Mouse (Mus musculus) midbrain, embryonic 11.5 days (tissue): ENCODE data around the gene Sgms2. TPM values are rescaled to one million over a fixed set of nuclear protein-coding genes. Genes with fewer than 3 reads are reported as not detected.

Experiments
- ATAC-seq: fragments of 200-750 bp; cut with Nextera tagmentation; 2 replicates; pipeline ENCODE4 v1.8.0; 2017; ENCODE audit warnings: moderate TSS enrichment, moderate library complexity; ENCODE audit not compliant: low FRiP score
- DNase-seq: peaks from one replicate; pipeline ENCODE4 v3.0.0; 2015; ENCODE audit warnings: low spot score; ENCODE audit errors: missing footprints
- H3K27ac ChIP-seq: fragments of 300-500 bp; sonication (generic); 2 replicates; pipeline ENCODE4 v1.5.1; 2014; ENCODE audit warnings: low read depth, low read length
- H3K27me3 ChIP-seq: fragments of 300-500 bp; sonication (generic); 2 replicates; pipeline ENCODE4 v1.6.1; 2014; ENCODE audit warnings: mild to moderate bottlenecking, low read length, moderate library complexity, mixed read lengths; ENCODE audit not compliant: control insufficient read depth, insufficient read depth
- H3K36me3 ChIP-seq: fragments of 300-500 bp; sonication (generic); 2 replicates; pipeline ENCODE4 v1.6.1; 2014; ENCODE audit warnings: mild to moderate bottlenecking, low read length, moderate library complexity, mixed read lengths; ENCODE audit not compliant: control insufficient read depth, insufficient read depth
- H3K4me1 ChIP-seq: fragments of 300-500 bp; sonication (generic); 2 replicates; pipeline ENCODE4 v1.6.1; 2014; ENCODE audit warnings: low read length; ENCODE audit not compliant: control insufficient read depth, insufficient read depth
- H3K4me2 ChIP-seq: fragments of 300-500 bp; sonication (generic); 2 replicates; pipeline ENCODE4 v1.6.1; 2014; ENCODE audit warnings: mild to moderate bottlenecking, moderate library complexity
- H3K4me3 ChIP-seq: fragments of 300-500 bp; sonication (generic); 2 replicates; pipeline ENCODE4 v1.5.1; 2014; ENCODE audit warnings: low read depth, low read length
- H3K9ac ChIP-seq: fragments of 300-500 bp; sonication (generic); 2 replicates; pipeline ENCODE4 v1.6.1; 2014; ENCODE audit warnings: low read length
- H3K9me3 ChIP-seq: fragments of 300-500 bp; sonication (generic); 2 replicates; pipeline ENCODE4 v1.6.1; 2016; ENCODE audit warnings: low read length; ENCODE audit not compliant: control insufficient read depth
- WGBS: fragments of 180-500 bp; shearing (Covaris S2); extraction: QIAGEN DNeasy Blood & Tissue Kit; methylation state at CpG from one replicate; pipeline ENCODE4 v1.1.7; 2014; 5-methylcytosine and 5-hydroxymethylcytosine counted together
- polyA plus RNA-seq: library from polyadenylated mRNA; unstranded; fragments of >200 nt; fragmentation: Nextera tagmentation; extraction: Ambion mirVana; gene quantifications from 2 replicates; pipeline ENCODE4 v1.2.1, GENCODE M21; 2014

Gene Sgms2
- polyA plus RNA-seq, 1 experiment from 2014 or later, result 0.70 TPM

DNA sequence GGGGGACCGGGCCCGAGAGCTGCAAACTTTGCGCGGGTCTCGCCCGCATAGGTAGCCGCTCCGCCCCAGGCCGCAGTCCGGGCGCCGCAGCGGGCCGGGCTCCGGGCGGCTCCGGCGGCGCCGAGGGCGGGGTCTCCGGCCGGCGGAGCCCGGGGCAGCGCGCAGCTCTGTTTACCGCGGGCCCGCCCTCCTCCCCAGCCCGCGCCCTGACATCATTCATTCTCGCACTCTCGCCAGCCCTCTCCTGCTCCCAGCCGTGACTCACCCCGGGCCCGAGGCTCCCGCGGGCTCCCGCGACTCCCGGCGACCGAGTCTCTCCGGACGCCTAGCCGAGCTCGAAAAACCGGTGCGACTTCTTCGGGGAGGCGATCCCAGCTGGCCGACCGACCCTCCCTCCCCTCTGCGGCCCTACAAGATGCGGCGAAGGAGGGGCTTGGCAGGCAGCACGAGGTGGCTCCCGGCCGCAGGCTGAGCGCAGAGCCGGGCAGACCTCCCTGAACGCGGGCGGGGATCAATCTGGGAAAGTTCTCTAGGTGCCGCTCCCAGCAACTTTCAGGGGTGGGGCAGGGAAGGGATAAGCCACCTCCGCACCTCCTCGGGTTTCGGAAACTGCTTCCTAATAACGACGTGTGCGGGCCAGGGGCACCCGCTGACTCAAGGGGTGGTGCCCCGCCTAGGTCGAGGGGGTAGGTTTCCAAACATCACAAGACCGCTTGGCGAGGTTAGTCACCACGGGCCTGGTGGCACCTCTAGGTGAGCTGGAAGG, 885 bp downstream of the Sgms2 start:
- peak; percentile 93 for ATAC-seq
- Histone ChIP-seq H3K27me3 (peaks cover 30% of the 10 kb centered on the region), H3K4me2 (peak overlapping the region; percentile 95)

DNA sequence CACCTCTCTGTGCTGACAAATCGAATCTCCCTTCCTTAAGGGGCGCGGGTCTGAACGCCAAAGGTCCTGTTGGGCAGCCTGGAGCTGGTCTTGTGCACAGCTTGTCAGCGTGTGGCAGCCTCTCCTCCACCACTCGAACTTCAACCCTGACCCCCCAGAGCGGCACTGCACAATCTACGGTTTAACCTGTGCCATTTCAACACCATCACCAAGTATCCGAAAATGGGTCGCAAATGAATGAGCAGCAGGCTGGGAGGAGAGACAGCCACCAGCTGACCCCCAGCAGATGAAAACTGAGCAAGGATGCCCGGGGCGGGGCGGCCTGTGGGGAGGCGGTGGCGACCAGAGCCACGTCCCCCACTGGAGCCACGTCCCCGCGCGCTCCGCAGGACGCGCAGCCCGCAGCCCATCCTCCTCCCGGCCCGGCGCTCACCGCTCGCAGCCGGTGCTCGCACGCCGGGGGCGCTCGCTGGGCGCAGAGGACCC, 1.5 kb downstream of the Sgms2 start:
- H3K27me3 ChIP-seq, result peaks cover 30% of the 10 kb centered on the region
- H3K27ac ChIP-seq, result no peak overlapping the region
- peak; percentile 84 for ATAC-seq

More for the DNA sequence above, 885 bp downstream of the Sgms2 start:
- DNase-seq, result peak; percentile 95
- Histone ChIP-seq H3K4me3 (peak overlapping the region; percentile 76), H3K9ac (peak overlapping the region; percentile 69), H3K36me3 (no peaks in the 10 kb centered on the region), H3K9me3 (no peaks in the 10 kb centered on the region), H3K27ac (no peak overlapping the region), H3K4me1 (peaks cover 8% of the 10 kb centered on the region)
- WGBS, result under 1% methylated on average over 68 of the region's 78 CpGs

GRCm38 (mm10) chr3:131488969-131489368, 2.2 kb downstream of the Sgms2 start:
- H3K4me2 ChIP-seq, result no peak overlapping the region
- H3K36me3 ChIP-seq, result no peaks in the 10 kb centered on the region
- peaks cover 8% of the 10 kb centered on the region for H3K4me1 ChIP-seq
- H3K9ac ChIP-seq, result no peak overlapping the region
- ATAC-seq (no peak), DNase-seq (peak; percentile 81)
- H3K27ac ChIP-seq, result no peak overlapping the region
- no peak overlapping the region; the same call in 1 of the 2 replicates for H3K4me3 ChIP-seq
- WGBS, result 27% methylated on average over 5 of the region's 5 CpGs
- no peaks in the 10 kb centered on the region for H3K9me3 ChIP-seq
- peaks cover 30% of the 10 kb centered on the region for H3K27me3 ChIP-seq

More for the DNA sequence above, 1.5 kb downstream of the Sgms2 start:
- H3K36me3 ChIP-seq, result no peaks in the 10 kb centered on the region
- no peaks in the 10 kb centered on the region for H3K9me3 ChIP-seq
- H3K9ac ChIP-seq, result peak overlapping the region; percentile 69
- peak; percentile 95 for DNase-seq
- peak overlapping the region; percentile 76 for H3K4me3 ChIP-seq
- H3K4me1 ChIP-seq, result peaks cover 8% of the 10 kb centered on the region
- WGBS, result under 1% methylated on average over 28 of the region's 36 CpGs
- peak overlapping the region; percentile 95 for H3K4me2 ChIP-seq

- 71% methylated on average over 9 of the region's 9 CpGs for WGBS
- no peak overlapping the region for H3K9ac ChIP-seq
- H3K9me3 ChIP-seq, result no peaks in the 10 kb centered on the region
- H3K4me2 ChIP-seq, result no peak overlapping the region
- H3K36me3 ChIP-seq, result no peaks in the 10 kb centered on the region
- peaks cover 8% of the 10 kb centered on the region for H3K4me1 ChIP-seq
- H3K4me3 ChIP-seq, result no peak overlapping the region
- ATAC-seq, result no peak
- H3K27ac ChIP-seq, result no peak overlapping the region
- H3K27me3 ChIP-seq, result peaks cover 30% of the 10 kb centered on the region
- peak; percentile 82 for DNase-seq
Observed at GRCm38 (mm10) chr3:131488403-131488802, 2.8 kb downstream of the Sgms2 start.

DNA sequence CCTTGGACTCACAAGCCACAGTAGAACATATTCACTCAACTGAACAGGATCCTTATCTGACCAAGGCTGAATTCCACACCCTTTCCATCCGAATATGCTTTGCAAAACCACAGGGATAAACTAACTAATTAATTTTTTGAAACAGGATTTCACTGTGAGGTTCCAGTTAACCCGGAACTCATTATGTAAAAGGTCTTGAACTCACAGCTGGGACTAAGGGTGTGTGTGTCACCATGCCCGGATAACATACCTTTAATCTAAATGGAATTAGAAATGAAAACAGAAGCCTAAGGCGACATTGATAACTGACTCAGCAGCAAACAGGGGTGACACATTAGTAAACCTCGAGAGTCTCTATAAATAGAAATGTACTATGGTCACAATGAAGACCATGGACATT, 5.8 kb downstream of the Sgms2 start:
- no peaks in the 10 kb centered on the region for H3K9me3 ChIP-seq
- no peak overlapping the region for H3K9ac ChIP-seq
- H3K4me1 ChIP-seq, result peaks cover 4% of the 10 kb centered on the region; the same call in 1 of the 2 replicates
- no peak overlapping the region for H3K4me2 ChIP-seq
- WGBS, result 53% methylated on average over 5 of the region's 5 CpGs
- DNase-seq, result peak; percentile 84
- H3K27me3 ChIP-seq, result peaks cover 16% of the 10 kb centered on the region
- no peak overlapping the region for H3K27ac ChIP-seq
- H3K4me3 ChIP-seq, result no peak overlapping the region
- H3K36me3 ChIP-seq, result no peaks in the 10 kb centered on the region
- no peak for ATAC-seq

DNA sequence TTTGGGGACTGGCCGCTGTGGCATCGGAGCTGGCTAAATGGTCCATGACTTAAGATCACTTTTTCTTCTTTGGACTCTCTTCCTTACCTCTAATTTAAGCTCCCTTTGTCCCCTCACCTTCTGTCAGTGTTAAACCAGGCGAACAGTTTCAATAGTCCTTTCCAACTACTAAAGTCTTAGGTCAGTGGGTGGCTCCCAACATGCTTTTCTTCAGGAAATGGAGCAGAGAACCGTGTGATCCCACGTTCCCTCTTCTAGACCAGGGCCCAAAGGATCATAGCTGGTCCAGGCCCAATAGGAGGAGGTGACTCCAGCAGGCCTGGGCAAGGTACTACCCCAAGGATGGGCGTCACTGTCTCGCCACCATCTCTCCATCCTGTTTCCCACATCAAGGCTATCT, 7.6 kb downstream of the Sgms2 start:
- ATAC-seq (no peak), DNase-seq (peak; percentile 57)
- Histone ChIP-seq H3K36me3 (no peaks in the 10 kb centered on the region), H3K9me3 (no peaks in the 10 kb centered on the region), H3K27me3 (peaks cover 4% of the 10 kb centered on the region), H3K4me2 (no peak overlapping the region), H3K27ac (no peak overlapping the region), H3K9ac (no peak overlapping the region), H3K4me1 (no peaks in the 10 kb centered on the region), H3K4me3 (no peak overlapping the region)
- 68% methylated on average over 7 of the region's 7 CpGs for WGBS

GRCm38 (mm10) chr3:131481976-131482712, 9.1 kb downstream of the Sgms2 start:
- no peaks in the 10 kb centered on the region for H3K9me3 ChIP-seq
- no peaks in the 10 kb centered on the region for H3K27me3 ChIP-seq
- H3K9ac ChIP-seq, result no peak overlapping the region
- ATAC-seq (0 out of 2 replicates have a peak, but pooled peaks have one; percentile 19), DNase-seq (peak; percentile 78)
- no peak overlapping the region for H3K27ac ChIP-seq
- H3K36me3 ChIP-seq, result no peaks in the 10 kb centered on the region
- 66% methylated on average over 17 of the region's 17 CpGs for WGBS
- H3K4me3 ChIP-seq, result no peak overlapping the region
- no peak overlapping the region for H3K4me2 ChIP-seq
- H3K4me1 ChIP-seq, result no peaks in the 10 kb centered on the region

GRCm38 (mm10) chr3:131480659-131481058, 10.6 kb downstream of the Sgms2 start:
- no peak overlapping the region for H3K4me2 ChIP-seq
- ATAC-seq (no peak), DNase-seq (peak; percentile 47)
- H3K9ac ChIP-seq, result no peak overlapping the region
- H3K9me3 ChIP-seq, result no peaks in the 10 kb centered on the region
- no peaks in the 10 kb centered on the region for H3K36me3 ChIP-seq
- no peaks in the 10 kb centered on the region for H3K27me3 ChIP-seq
- 59% methylated on average over 3 of the region's 3 CpGs for WGBS
- H3K27ac ChIP-seq, result no peak overlapping the region
- no peaks in the 10 kb centered on the region for H3K4me1 ChIP-seq
- H3K4me3 ChIP-seq, result no peak overlapping the region

- H3K4me2 ChIP-seq, result no peak overlapping the region
- no peak overlapping the region for H3K4me3 ChIP-seq
- no peaks in the 10 kb centered on the region for H3K27me3 ChIP-seq
- no peak overlapping the region for H3K27ac ChIP-seq
- no peaks in the 10 kb centered on the region for H3K9me3 ChIP-seq
- no peak overlapping the region for H3K9ac ChIP-seq
- DNase-seq, result peak; percentile 57
- H3K36me3 ChIP-seq, result no peaks in the 10 kb centered on the region
- H3K4me1 ChIP-seq, result no peaks in the 10 kb centered on the region
- whole genome bisulfite sequencing, result 84% methylated on average over 3 of the region's 3 CpGs
- ATAC-seq, result no peak
Observed at GRCm38 (mm10) chr3:131479415-131479814, 11.8 kb downstream of the Sgms2 start.
